Mouse (Mus musculus) lung, adult 2 months (tissue): ENCODE measurements around the gene Kantr.

Experiments used
- CTCF ChIP-seq: fragments of 200-500 bp; IDR thresholded peaks from 2 replicates; pipeline ENCODE4 v1.5.1; 2011; ENCODE audit warnings: mild to moderate bottlenecking, low read length, control low read depth; ENCODE audit not compliant: insufficient read depth
- POLR2A ChIP-seq: fragments of 200-500 bp; IDR thresholded peaks from 2 replicates; pipeline ENCODE4 v1.6.1; 2011; ENCODE audit warnings: low read depth, mild to moderate bottlenecking, control low read depth, low read length, borderline replicate concordance; ENCODE audit errors: extremely low read depth

DNA sequence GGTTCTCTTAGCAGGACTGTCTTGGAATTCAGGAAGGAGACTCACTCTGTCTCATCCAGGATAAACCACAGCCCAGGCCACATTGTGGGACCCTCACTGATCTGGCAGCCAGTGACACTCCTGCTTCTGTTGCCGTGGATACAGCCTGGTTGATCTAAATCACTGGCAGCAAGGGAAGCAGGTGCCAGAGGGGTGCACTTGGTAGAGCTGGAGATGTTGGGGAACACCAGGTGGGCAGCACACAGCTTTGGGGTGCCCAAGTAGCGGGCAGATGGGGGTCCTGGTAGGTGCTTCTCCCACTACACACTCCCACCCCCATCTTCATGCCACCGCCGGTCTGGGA, 40.7 kb upstream of the Kantr start:
- TF ChIP-seq CTCF = no peak
- TF ChIP-seq POLR2A = no peak
